Mouse (Mus musculus) G1E (cell line): ENCODE data around the gene Vmp1.

ENCODE experiments used
- CTCF ChIP-seq: IDR thresholded peaks from 2 replicates; pipeline ENCODE4 v1.5.1; 2012; ENCODE audit warnings: low read depth, low read length, inconsistent platforms, mixed read lengths
- GATA2 ChIP-seq: IDR thresholded peaks from 2 replicates; pipeline ENCODE4 v1.6.1; 2012; ENCODE audit warnings: low read depth, low read length, inconsistent platforms, borderline replicate concordance
- POLR2AphosphoS5 ChIP-seq: IDR thresholded peaks from 2 replicates; pipeline ENCODE4 v1.6.1; 2012; ENCODE audit warnings: low read depth, low read length, inconsistent platforms; ENCODE audit not compliant: insufficient replicate concordance

DNA sequence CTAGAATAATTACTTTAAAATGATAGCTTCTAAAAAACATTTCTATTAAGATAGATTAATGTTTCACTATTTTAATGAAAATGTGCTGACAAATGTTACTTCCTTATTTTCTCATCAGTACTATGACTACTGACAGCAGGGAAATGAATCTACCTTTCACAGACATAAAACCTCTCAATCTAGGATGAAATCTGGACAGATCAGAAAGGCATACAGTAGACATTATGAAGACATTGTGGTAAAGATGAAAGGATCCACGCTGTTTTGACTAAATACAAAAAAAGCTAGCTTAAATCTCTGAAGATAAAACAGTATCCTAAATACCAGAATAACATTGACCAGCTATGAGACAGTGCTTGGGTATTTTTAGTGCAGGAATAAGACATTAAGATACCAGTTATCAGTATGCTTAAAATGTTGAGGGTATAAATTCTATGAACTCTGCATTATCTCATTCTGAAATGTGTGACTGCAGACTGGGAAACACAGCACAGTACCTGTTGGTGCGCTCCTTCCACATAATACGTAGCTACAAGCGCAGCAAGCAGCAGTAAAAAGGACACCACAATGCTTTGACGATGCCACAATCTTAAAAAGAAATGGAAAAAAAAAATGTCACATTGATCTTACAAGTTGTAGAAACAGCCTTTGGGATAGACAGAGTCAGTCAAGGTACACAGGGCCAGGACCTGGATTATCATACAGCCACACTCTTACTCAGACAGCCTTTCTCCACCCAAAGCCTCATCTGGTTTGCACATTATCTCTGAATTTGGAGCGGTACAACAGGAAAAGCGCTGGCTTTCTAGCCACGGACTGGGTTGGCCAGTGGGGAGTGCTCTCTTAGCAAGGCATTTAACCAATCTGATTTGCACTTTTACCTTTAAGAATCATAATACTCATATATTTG is 20.4 kb downstream of the Vmp1 start:
- TF ChIP-seq CTCF = no peak
- TF ChIP-seq GATA2 = no peak
- no peak for TF ChIP-seq POLR2AphosphoS5
